Mouse (Mus musculus) heart, postnatal 0 days (tissue): ENCODE measurements around the gene Ephb1. TPM values are rescaled to one million over a fixed set of nuclear protein-coding genes. Genes with fewer than 3 reads are reported as not detected.

Experiments
- ATAC-seq: fragments of 200-750 bp; cut with Nextera tagmentation; 2 replicates; pipeline ENCODE4 v1.8.0; 2017; ENCODE audit warnings: low read depth, moderate number of reproducible peaks, moderate library complexity; ENCODE audit not compliant: insufficient read depth
- DNase-seq: peaks from one replicate; pipeline ENCODE4 v3.0.0-alpha.2; 2016; ENCODE audit warnings: low spot score
- H3K27ac ChIP-seq: fragments of 300-500 bp; sonication (generic); 2 replicates; pipeline ENCODE4 v1.5.1; 2014; ENCODE audit warnings: low read depth, mild to moderate bottlenecking
- H3K27me3 ChIP-seq: fragments of 300-500 bp; sonication (generic); 2 replicates; pipeline ENCODE4 v1.6.1; 2014; ENCODE audit warnings: low read length, mixed read lengths; ENCODE audit not compliant: control insufficient read depth, insufficient read depth
- H3K36me3 ChIP-seq: fragments of 300-500 bp; sonication (generic); replicated peaks from 2 replicates; pipeline ENCODE4 v1.6.1; 2014; ENCODE audit warnings: low read length, mixed read lengths; ENCODE audit not compliant: control insufficient read depth, insufficient read depth
- H3K4me1 ChIP-seq: fragments of 300-500 bp; sonication (generic); 2 replicates; pipeline ENCODE4 v1.6.1; 2014; ENCODE audit warnings: antibody characterized with exemption; ENCODE audit not compliant: control insufficient read depth, insufficient read depth
- H3K4me2 ChIP-seq: fragments of 300-500 bp; sonication (generic); 2 replicates; pipeline ENCODE4 v1.6.1; 2014; ENCODE audit warnings: low read depth, mild to moderate bottlenecking, low read length, moderate library complexity
- H3K4me3 ChIP-seq: fragments of 300-500 bp; sonication (generic); 2 replicates; pipeline ENCODE4 v1.5.1; 2014; ENCODE audit warnings: low read depth, low read length
- H3K9ac ChIP-seq: fragments of 300-500 bp; sonication (generic); replicated peaks from 2 replicates; pipeline ENCODE4 v1.6.1; 2014; ENCODE audit warnings: low read depth, low read length, mixed read lengths
- H3K9me3 ChIP-seq: fragments of 300-500 bp; sonication (generic); replicated peaks from 2 replicates; pipeline ENCODE4 v1.6.1; 2016; ENCODE audit warnings: low read length; ENCODE audit not compliant: control insufficient read depth
- CTCF ChIP-seq: IDR thresholded peaks from 2 replicates; pipeline ENCODE4 v1.5.1; 2016; ENCODE audit warnings: antibody characterized with exemption, control low read depth, low read depth
- EP300 ChIP-seq: IDR thresholded peaks from 2 replicates; pipeline ENCODE4 v1.6.1; 2016; ENCODE audit warnings: antibody characterized with exemption, low read depth
- WGBS: fragments of 180-500 bp; shearing (Covaris S2); extraction: QIAGEN DNeasy Blood & Tissue Kit; methylation state at CpG from one replicate; pipeline ENCODE4 v1.1.7; 2014; 5-methylcytosine and 5-hydroxymethylcytosine counted together
- polyA plus RNA-seq: library from polyadenylated mRNA; unstranded; fragments of >200 nt; fragmentation: Nextera tagmentation; extraction: Ambion mirVana; gene quantifications from 2 replicates; pipeline ENCODE4 v1.2.1, GENCODE M21; 2015
- total RNA-seq: library from RNA; depleted of rRNA; stranded (reverse); fragments of >200 nt; gene quantifications from 2 replicates; pipeline ENCODE4 v1.2.3, GENCODE M21; 2014; ENCODE audit warnings: low replicate concordance

Gene Ephb1
- total and polyA plus RNA-seq, 2 experiments from 2014 or later, result 0.96 to 2.1 TPM

DNA sequence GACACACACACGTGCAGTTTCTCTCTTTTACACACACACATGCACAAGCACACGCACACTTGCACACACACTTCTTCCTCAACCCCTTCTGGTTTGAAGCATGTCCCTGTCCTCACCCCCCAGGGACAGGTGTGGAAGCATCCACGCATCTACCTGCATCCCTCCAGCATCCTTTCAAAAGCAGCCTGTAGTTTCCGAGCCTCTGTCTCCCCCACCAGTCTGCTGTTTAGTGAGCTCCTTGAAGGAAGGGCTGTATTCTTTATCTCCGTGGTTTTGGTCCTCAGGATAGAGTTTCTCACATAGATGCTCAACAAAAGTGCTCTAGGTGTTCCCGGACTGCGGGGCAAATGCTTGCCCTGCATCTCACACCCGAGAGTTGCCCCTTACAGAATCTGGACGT, 9.4 kb downstream of the Ephb1 start:
- Histone ChIP-seq H3K9ac (no peak overlapping the region), H3K4me1 (no peaks in the 10 kb centered on the region), H3K4me2 (no peak overlapping the region), H3K4me3 (no peak overlapping the region), H3K36me3 (no peaks in the 10 kb centered on the region), H3K27ac (no peak overlapping the region), H3K27me3 (peaks cover 62% of the 10 kb centered on the region), H3K9me3 (no peaks in the 10 kb centered on the region)
- WGBS, result 76% methylated on average over 9 of the region's 9 CpGs
- DNase-seq, result no peak
- TF ChIP-seq CTCF (no peak), EP300 (no peak)
- no peak for ATAC-seq

DNA sequence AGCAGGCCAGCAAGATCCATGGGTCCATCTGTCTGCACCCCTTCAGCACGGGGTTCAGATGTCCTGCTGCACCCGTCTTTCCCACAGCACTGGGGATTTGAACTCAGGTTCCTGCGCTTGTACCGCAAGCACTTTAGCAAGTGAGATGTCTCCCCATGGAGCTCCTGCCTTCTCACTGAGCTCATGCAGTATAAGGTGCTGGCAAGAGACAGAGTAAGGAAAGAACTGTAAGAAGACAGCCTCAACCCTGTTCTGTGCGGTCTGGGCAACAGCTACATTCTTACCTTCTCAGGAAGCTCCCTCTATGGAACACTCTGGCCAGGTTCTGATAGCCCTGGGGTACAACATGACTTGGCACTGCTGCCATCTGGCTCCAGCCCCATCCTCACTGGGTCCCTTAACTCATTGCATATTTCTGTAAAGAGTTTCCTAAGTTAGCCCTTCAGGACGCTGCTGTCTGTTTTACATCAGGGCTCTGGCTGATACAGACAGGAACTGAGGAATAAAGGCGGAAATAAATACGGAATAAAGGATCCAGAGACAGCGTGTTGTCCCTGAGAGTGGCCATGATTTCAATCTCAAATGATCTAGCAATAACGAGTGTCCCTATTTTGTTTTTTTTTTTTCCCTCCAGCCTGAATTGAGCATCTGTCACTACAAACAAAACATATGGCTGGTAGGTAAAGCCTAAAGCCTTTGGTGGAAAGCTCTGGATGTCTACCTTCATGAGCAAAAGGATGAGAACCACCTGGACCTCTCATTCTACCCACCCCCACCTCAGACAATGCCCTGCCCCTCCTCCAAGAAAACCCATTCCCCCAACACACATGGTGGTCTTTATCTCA, 10.2 kb downstream of the Ephb1 start:
- no peak for TF ChIP-seq CTCF
- H3K4me1 ChIP-seq, result no peaks in the 10 kb centered on the region
- H3K36me3 ChIP-seq, result no peaks in the 10 kb centered on the region
- H3K4me3 ChIP-seq, result no peak overlapping the region
- no peak overlapping the region for H3K9ac ChIP-seq
- no peak overlapping the region for H3K4me2 ChIP-seq
- 63% methylated on average over 10 of the region's 10 CpGs for WGBS
- ATAC-seq (no peak), DNase-seq (no peak)
- H3K27me3 ChIP-seq, result peaks cover 55% of the 10 kb centered on the region
- H3K9me3 ChIP-seq, result no peaks in the 10 kb centered on the region
- H3K27ac ChIP-seq, result no peak overlapping the region

DNA sequence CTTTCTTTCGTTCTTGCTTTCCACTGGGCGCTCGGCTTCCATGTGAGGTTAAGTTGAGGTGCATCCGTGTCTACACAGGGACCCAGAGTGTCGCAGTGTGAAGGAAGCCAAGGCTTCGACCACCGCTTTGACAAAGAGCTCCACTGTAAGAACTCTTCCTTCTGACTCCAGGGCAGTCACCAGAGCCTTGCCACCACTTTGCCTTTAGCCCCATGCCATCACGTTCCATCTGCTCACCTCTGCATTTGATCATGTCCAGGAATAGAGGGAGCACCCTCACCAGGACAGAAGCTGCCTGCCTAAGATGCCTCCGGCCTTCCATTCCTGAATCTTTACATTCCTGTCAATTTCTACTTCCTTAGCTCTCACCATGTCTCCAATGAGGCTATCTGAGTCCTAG, 11.4 kb downstream of the Ephb1 start:
- no peak for DNase-seq
- no peak overlapping the region for H3K27ac ChIP-seq
- no peak overlapping the region for H3K4me3 ChIP-seq
- H3K9me3 ChIP-seq, result no peaks in the 10 kb centered on the region
- H3K27me3 ChIP-seq, result peaks cover 42% of the 10 kb centered on the region
- TF ChIP-seq EP300 (no peak), CTCF (no peak)
- no peak overlapping the region for H3K4me2 ChIP-seq
- no peak for ATAC-seq
- H3K4me1 ChIP-seq, result no peaks in the 10 kb centered on the region
- H3K36me3 ChIP-seq, result no peaks in the 10 kb centered on the region
- WGBS, result 87% methylated on average over 9 of the region's 9 CpGs
- no peak overlapping the region for H3K9ac ChIP-seq

DNA sequence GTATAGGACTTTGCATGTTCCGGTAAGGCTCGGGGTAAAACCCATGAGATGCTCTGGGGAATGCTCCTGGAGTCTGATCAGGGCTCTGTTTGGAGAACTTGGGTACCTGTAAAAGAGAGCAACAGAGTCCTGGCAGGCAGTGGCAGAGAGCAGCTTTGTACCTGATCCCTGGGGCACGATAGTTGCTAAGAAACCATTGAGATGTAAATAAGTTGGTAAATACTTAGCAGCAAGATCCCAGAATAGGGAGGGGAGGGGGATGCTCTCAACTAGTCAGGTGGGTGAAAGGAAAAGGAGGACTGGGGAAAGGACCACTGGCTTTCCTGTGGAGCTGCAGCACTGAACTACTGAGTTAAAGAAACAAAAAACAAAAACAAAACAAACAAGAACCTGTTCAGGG, 12.5 kb downstream of the Ephb1 start:
- ATAC-seq (no peak), DNase-seq (no peak)
- H3K36me3 ChIP-seq, result no peaks in the 10 kb centered on the region
- H3K4me2 ChIP-seq, result no peak overlapping the region
- TF ChIP-seq CTCF, result no peak
- peaks cover 33% of the 10 kb centered on the region; the same call in 1 of the 2 replicates for H3K27me3 ChIP-seq
- no peaks in the 10 kb centered on the region for H3K9me3 ChIP-seq
- H3K9ac ChIP-seq, result no peak overlapping the region
- 61% methylated on average over 3 of the region's 3 CpGs for WGBS
- H3K4me3 ChIP-seq, result no peak overlapping the region
- H3K27ac ChIP-seq, result no peak overlapping the region
- no peaks in the 10 kb centered on the region for H3K4me1 ChIP-seq

DNA sequence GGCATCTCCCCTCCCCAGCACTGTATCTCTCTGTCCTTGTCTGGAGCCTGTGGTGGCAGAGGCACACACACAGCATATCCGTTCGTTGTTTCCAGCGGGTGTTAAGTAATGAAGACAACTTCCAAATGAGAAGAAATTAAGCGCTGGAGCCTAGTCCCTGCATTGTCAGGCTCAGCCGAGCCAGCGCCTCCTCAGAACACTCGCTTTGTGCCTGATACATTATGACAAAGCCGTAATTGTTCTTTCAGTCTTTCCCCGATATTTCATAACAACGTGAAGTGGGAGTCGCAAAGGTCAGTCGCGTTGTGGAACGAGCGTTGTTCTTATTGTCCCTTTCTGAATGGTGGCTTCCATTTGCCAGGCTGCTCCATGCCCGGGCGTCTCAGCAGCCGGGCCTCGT, 13.7 kb downstream of the Ephb1 start:
- Histone ChIP-seq H3K27ac (no peak overlapping the region), H3K4me3 (no peak overlapping the region), H3K36me3 (no peaks in the 10 kb centered on the region), H3K27me3 (peaks cover 27% of the 10 kb centered on the region; the same call in 1 of the 2 replicates), H3K9me3 (no peaks in the 10 kb centered on the region), H3K4me1 (no peaks in the 10 kb centered on the region), H3K4me2 (no peak overlapping the region), H3K9ac (no peak overlapping the region)
- WGBS, result 87% methylated on average over 19 of the region's 19 CpGs
- no peak for DNase-seq
- no peak for TF ChIP-seq CTCF
- no peak for ATAC-seq
